Mouse (Mus musculus): ENCODE data around the gene Mtif3. TPM values are rescaled to one million over a fixed set of nuclear protein-coding genes. Genes with fewer than 3 reads are reported as not detected.
"Not testable (repeated sequence)": the region's sequence is repeated elsewhere in the genome, so short reads cannot be mapped to it uniquely, and the experiment has no call there.

Mtif3 gene
- polyA plus RNA-seq, 1 experiment, result 12.3 TPM

DNA sequence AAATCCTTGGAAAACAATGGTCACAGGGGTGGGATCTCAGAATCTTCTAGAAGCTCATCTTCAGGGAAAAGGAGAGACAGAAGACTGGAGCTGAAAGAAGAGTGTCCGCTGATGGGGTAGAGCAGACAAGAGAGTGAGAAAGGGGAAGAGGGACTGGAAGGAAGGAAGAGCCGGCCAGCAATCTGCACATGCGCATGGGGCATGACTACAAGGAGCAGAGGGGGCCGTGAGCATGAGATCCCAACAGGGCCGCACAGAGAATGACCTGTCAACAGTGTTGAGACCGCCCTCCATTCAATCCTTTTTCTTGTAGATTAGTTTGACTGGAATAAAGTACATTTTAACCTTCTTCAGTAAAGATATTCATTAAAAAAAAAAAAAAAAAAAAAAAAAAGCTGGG is 16.1 kb downstream of the Mtif3 start:
- Histone ChIP-seq H3K4me1 (ENCODE audit: control insufficient read depth, insufficient read depth, low read length) (no peaks in the 10 kb centered on the region; the same call in 1 of the 2 replicates), H3K4me3 (replicated peaks; ENCODE audit: control insufficient read depth, low read depth, low read length) (no peak overlapping the region), H3K27ac (ENCODE audit: control insufficient read depth, insufficient read depth, low read depth, low read length, poor library complexity) (no peak overlapping the region)
- TF ChIP-seq POLR2A (IDR thresholded peaks at IDR 0.05; ENCODE audit: borderline replicate concordance, control insufficient read depth, low read depth, low read length) (no peak), CTCF (IDR thresholded peaks at IDR 0.05; ENCODE audit: control insufficient read depth, insufficient read depth, low read length) (no peak)
- WGBS, result 38% methylated on average over 6 of the region's 6 CpGs

GRCm38 (mm10) chr5:146946682-146947081 is 16.9 kb downstream of the Mtif3 start:
- TF ChIP-seq POLR2A (IDR thresholded peaks at IDR 0.05; ENCODE audit: borderline replicate concordance, control insufficient read depth, low read depth, low read length) (no peak), CTCF (IDR thresholded peaks at IDR 0.05; ENCODE audit: control insufficient read depth, insufficient read depth, low read length) (no peak)
- H3K4me1 ChIP-seq (ENCODE audit: control insufficient read depth, insufficient read depth, low read length), result no peaks in the 10 kb centered on the region; the same call in 1 of the 2 replicates
- no peak overlapping the region for H3K27ac ChIP-seq (ENCODE audit: control insufficient read depth, insufficient read depth, low read depth, low read length, poor library complexity)
- no peak overlapping the region for H3K4me3 ChIP-seq (replicated peaks; ENCODE audit: control insufficient read depth, low read depth, low read length)
- WGBS, result 85% methylated on average over 9 of the region's 9 CpGs

DNA sequence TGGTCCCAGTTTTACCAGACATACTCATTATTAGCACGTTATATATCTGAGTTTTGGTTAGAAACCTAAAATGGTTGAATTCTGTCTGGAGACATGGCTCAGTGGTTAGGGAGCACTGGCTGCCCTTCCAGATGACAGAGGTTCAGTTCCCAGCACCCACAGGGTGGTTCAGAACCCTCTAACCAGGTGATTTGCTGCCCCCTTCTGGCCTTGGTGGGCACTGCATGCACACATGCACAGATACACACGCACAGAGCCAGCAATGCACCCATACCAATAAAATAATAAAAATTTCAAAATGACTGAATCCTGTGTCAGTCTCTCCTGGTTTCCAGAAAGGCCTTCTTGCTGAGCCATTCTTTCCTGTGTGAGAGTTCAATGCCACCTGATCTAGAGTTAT is 19.0 kb downstream of the Mtif3 start:
- no peak overlapping the region for H3K4me3 ChIP-seq (replicated peaks; ENCODE audit: control insufficient read depth, low read depth, low read length)
- TF ChIP-seq CTCF (IDR thresholded peaks at IDR 0.05; ENCODE audit: control insufficient read depth, insufficient read depth, low read length) (peak; percentile 31; the same call in 1 of the 2 replicates), POLR2A (IDR thresholded peaks at IDR 0.05; ENCODE audit: borderline replicate concordance, control insufficient read depth, low read depth, low read length) (no peak)
- H3K4me1 ChIP-seq (ENCODE audit: control insufficient read depth, insufficient read depth, low read length), result no peaks in the 10 kb centered on the region; the same call in 1 of the 2 replicates
- 90% methylated on average over 2 of the region's 2 CpGs for WGBS
- no peak overlapping the region for H3K27ac ChIP-seq (ENCODE audit: control insufficient read depth, insufficient read depth, low read depth, low read length, poor library complexity)

DNA sequence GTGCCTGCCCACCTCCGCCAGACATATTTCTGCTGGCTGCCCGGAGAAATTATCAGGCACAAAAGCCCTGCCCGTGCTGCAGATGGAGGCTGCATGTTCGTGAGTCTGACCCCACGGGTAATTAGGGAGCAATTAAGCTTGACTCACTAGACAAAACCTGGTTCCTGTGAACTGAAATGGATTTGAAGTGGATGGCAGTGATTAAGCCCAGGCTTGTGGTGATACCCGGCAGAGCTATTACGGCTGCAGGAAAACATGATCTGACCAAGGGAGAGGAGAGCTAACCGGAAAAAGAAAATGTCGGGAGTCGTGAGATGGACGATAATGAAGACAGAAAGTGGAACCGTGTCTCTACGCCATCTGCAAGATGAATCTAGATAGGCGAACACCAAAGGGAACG is 20.6 kb downstream of the Mtif3 start:
- WGBS, result 85% methylated on average over 15 of the region's 15 CpGs
- H3K4me1 ChIP-seq (ENCODE audit: control insufficient read depth, insufficient read depth, low read length), result no peaks in the 10 kb centered on the region
- TF ChIP-seq POLR2A (IDR thresholded peaks at IDR 0.05; ENCODE audit: borderline replicate concordance, control insufficient read depth, low read depth, low read length) (no peak), CTCF (IDR thresholded peaks at IDR 0.05; ENCODE audit: control insufficient read depth, insufficient read depth, low read length) (no peak)
- H3K4me3 ChIP-seq (replicated peaks; ENCODE audit: control insufficient read depth, low read depth, low read length), result no peak overlapping the region
- no peak overlapping the region for H3K27ac ChIP-seq (ENCODE audit: control insufficient read depth, insufficient read depth, low read depth, low read length, poor library complexity)

DNA sequence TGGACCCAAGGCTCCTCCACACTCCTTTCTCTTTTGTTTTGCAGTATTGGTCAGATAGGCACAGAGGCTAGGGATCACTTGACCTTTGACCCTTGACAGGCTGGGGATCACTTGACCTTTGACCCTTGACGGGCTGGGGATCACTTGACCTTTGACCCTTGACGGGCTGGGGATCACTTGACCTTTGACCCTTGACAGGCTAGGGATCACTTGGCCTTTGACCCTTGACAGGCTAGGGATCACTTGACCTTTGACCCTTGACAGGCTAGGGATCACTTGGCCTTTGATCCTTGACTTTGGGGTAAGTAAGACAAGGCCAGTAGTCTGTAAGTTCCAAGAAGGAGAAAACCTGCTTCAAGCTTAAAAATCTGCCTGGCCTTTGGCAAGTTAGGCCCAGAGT is 21.7 kb downstream of the Mtif3 start:
- H3K27ac ChIP-seq (ENCODE audit: control insufficient read depth, insufficient read depth, low read depth, low read length, poor library complexity); H3K4me1 ChIP-seq (ENCODE audit: control insufficient read depth, insufficient read depth, low read length); H3K4me3 ChIP-seq (replicated peaks; ENCODE audit: control insufficient read depth, low read depth, low read length): not testable (repeated sequence)
- 75% methylated on average over 2 of the region's 2 CpGs for WGBS

- 18% methylated on average over 7 of the region's 7 CpGs for WGBS
- TF ChIP-seq CTCF (IDR thresholded peaks at IDR 0.05; ENCODE audit: control insufficient read depth, insufficient read depth, low read length) (peak; percentile 33; the same call in 1 of the 2 replicates), POLR2A (IDR thresholded peaks at IDR 0.05; ENCODE audit: borderline replicate concordance, control insufficient read depth, low read depth, low read length) (no peak)
- no peak overlapping the region for H3K27ac ChIP-seq (ENCODE audit: control insufficient read depth, insufficient read depth, low read depth, low read length, poor library complexity)
- no peaks in the 10 kb centered on the region for H3K4me1 ChIP-seq (ENCODE audit: control insufficient read depth, insufficient read depth, low read length)
- no peak overlapping the region for H3K4me3 ChIP-seq (replicated peaks; ENCODE audit: control insufficient read depth, low read depth, low read length)
Measured at GRCm38 (mm10) chr5:146940219-146940618, 23.4 kb downstream of the Mtif3 start.

GRCm38 (mm10) chr5:146939109-146939796 is 24.3 kb downstream of the Mtif3 start:
- Histone ChIP-seq H3K4me1 (ENCODE audit: control insufficient read depth, insufficient read depth, low read length) (no peaks in the 10 kb centered on the region), H3K4me3 (replicated peaks; ENCODE audit: control insufficient read depth, low read depth, low read length) (no peak overlapping the region), H3K27ac (ENCODE audit: control insufficient read depth, insufficient read depth, low read depth, low read length, poor library complexity) (no peak overlapping the region)
- 81% methylated on average over 16 of the region's 16 CpGs for WGBS
- 0 out of 2 replicates have a peak, but pooled peaks have one; percentile 21 for TF ChIP-seq CTCF (IDR thresholded peaks at IDR 0.05; ENCODE audit: control insufficient read depth, insufficient read depth, low read length)
- TF ChIP-seq POLR2A (IDR thresholded peaks at IDR 0.05; ENCODE audit: borderline replicate concordance, control insufficient read depth, low read depth, low read length), result no peak

- no peak for TF ChIP-seq CTCF (IDR thresholded peaks at IDR 0.05; ENCODE audit: control insufficient read depth, insufficient read depth, low read length)
- no peak for TF ChIP-seq POLR2A (IDR thresholded peaks at IDR 0.05; ENCODE audit: borderline replicate concordance, control insufficient read depth, low read depth, low read length)
- Histone ChIP-seq H3K4me3 (replicated peaks; ENCODE audit: control insufficient read depth, low read depth, low read length) (no peak overlapping the region), H3K4me1 (ENCODE audit: control insufficient read depth, insufficient read depth, low read length) (no peaks in the 10 kb centered on the region), H3K27ac (ENCODE audit: control insufficient read depth, insufficient read depth, low read depth, low read length, poor library complexity) (no peak overlapping the region)
- WGBS, result 85% methylated on average over 32 of the region's 32 CpGs
Measured at GRCm38 (mm10) chr5:146937541-146938503, 25.8 kb downstream of the Mtif3 start.
